Mouse (Mus musculus) kidney, embryonic 15.5 days (tissue): ENCODE data around the gene Map3k6. TPM values are rescaled to one million over a fixed set of nuclear protein-coding genes. Genes with fewer than 3 reads are reported as not detected.

Experiments used
- ATAC-seq: fragments of 200-750 bp; cut with Nextera tagmentation; replicated peaks from 2 replicates; pipeline ENCODE4 v1.8.0; 2017; ENCODE audit warnings: moderate TSS enrichment; ENCODE audit not compliant: low FRiP score
- H3K27ac ChIP-seq: fragments of 300-500 bp; sonication (generic); 2 replicates; pipeline ENCODE4 v1.5.1; 2015; ENCODE audit warnings: mild to moderate bottlenecking, inconsistent platforms
- H3K27me3 ChIP-seq: fragments of 300-500 bp; sonication (generic); 2 replicates; pipeline ENCODE4 v1.6.1; 2015; ENCODE audit warnings: inconsistent platforms
- H3K36me3 ChIP-seq: fragments of 300-500 bp; sonication (generic); 2 replicates; pipeline ENCODE4 v1.6.1; 2015; ENCODE audit warnings: inconsistent platforms
- H3K4me1 ChIP-seq: fragments of 300-500 bp; sonication (generic); 2 replicates; pipeline ENCODE4 v1.6.1; 2015; ENCODE audit warnings: inconsistent platforms
- H3K4me2 ChIP-seq: fragments of 300-500 bp; sonication (generic); 2 replicates; pipeline ENCODE4 v1.6.1; 2015; ENCODE audit warnings: moderate library complexity, mild to moderate bottlenecking, inconsistent platforms
- H3K4me3 ChIP-seq: fragments of 300-500 bp; sonication (generic); replicated peaks from 2 replicates; pipeline ENCODE4 v1.5.1; 2015; ENCODE audit warnings: mild to moderate bottlenecking, inconsistent platforms
- H3K9ac ChIP-seq: fragments of 300-500 bp; sonication (generic); 2 replicates; pipeline ENCODE4 v1.6.1; 2015; ENCODE audit warnings: mild to moderate bottlenecking, inconsistent platforms
- H3K9me3 ChIP-seq: fragments of 300-500 bp; sonication (generic); replicated peaks from 2 replicates; pipeline ENCODE4 v1.6.1; 2016; ENCODE audit warnings: inconsistent platforms
- WGBS: fragments of 180-500 bp; shearing (Covaris S2); methylation state at CpG from one replicate; pipeline ENCODE4 v1.1.7; 2015; ENCODE audit warnings: mixed read lengths; 5-methylcytosine and 5-hydroxymethylcytosine counted together
- polyA plus RNA-seq: library from polyadenylated mRNA; unstranded; fragments of >200 nt; fragmentation: Nextera tagmentation; extraction: Ambion mirVana; gene quantifications from 2 replicates; pipeline ENCODE4 v1.2.1, GENCODE M21; 2015

The Map3k6 gene
- polyA plus RNA-seq, 1 experiment from 2014 or later = 4.0 TPM

DNA sequence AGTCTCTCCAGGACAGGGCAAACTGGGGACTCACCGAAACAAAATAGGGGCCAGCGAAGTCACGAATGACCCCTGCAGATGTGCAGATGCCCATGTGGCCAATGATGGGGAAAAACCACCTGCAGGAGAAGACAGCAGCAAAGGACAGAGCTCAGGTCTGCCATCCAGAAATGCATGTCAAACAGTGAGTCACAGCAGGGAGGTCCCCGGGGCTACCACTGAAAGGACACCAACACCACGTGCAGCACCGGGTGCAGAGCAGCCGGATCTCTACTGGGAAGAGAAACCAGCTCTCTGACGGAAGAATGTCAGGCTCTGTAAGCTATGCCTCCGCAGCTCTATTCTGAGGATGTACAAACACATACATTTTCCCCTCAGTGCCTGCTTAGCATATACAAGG lies 30.3 kb downstream of the Map3k6 start:
- H3K36me3 ChIP-seq = peaks cover 63% of the 10 kb centered on the region
- H3K4me2 ChIP-seq = no peak overlapping the region
- no peak overlapping the region for H3K9ac ChIP-seq
- no peak overlapping the region for H3K27ac ChIP-seq
- no peak overlapping the region for H3K4me3 ChIP-seq
- 92% methylated on average over 9 of the region's 9 CpGs for WGBS
- H3K9me3 ChIP-seq = no peaks in the 10 kb centered on the region
- H3K4me1 ChIP-seq = peaks cover 8% of the 10 kb centered on the region
- no peak for ATAC-seq
- H3K27me3 ChIP-seq = no peaks in the 10 kb centered on the region

GRCm38 (mm10) chr4:133277104-133278026 lies 36.7 kb downstream of the Map3k6 start, which contains the start of gene Tmem222:
Gene Tmem222, minus strand, starts transcription at chr4:133277792.
- peak within 1 kb of the TSS; percentile 77 for H3K4me2 ChIP-seq
- no peaks in the 10 kb centered on the region for H3K27me3 ChIP-seq
- peak within 1 kb of the TSS; percentile 75 for H3K9ac ChIP-seq
- H3K27ac ChIP-seq = peak within 1 kb of the TSS; percentile 94
- peaks cover 12% of the 10 kb centered on the region; the same call in 1 of the 2 replicates for H3K36me3 ChIP-seq
- H3K4me1 ChIP-seq = peaks cover 31% of the 10 kb centered on the region
- peak within 1 kb of the TSS; percentile 88 for H3K4me3 ChIP-seq
- no peaks in the 10 kb centered on the region for H3K9me3 ChIP-seq
- under 1% methylated on average over 73 of the region's 73 CpGs for WGBS
- ATAC-seq = peak; percentile 92

- H3K4me3 ChIP-seq = peak overlapping the region; percentile 88
- no peak for ATAC-seq
- H3K27me3 ChIP-seq = no peaks in the 10 kb centered on the region
- 26% methylated on average over 6 of the region's 6 CpGs for WGBS
- peaks cover 38% of the 10 kb centered on the region for H3K4me1 ChIP-seq
- peak overlapping the region; percentile 94 for H3K27ac ChIP-seq
- H3K36me3 ChIP-seq = peaks cover 12% of the 10 kb centered on the region; the same call in 1 of the 2 replicates
- H3K9ac ChIP-seq = peak overlapping the region; percentile 75
- H3K4me2 ChIP-seq = peak overlapping the region; percentile 77
- H3K9me3 ChIP-seq = no peaks in the 10 kb centered on the region
These were observed 37.4 kb downstream of the Map3k6 start for GRCm38 (mm10) chr4:133278067-133278466.

DNA sequence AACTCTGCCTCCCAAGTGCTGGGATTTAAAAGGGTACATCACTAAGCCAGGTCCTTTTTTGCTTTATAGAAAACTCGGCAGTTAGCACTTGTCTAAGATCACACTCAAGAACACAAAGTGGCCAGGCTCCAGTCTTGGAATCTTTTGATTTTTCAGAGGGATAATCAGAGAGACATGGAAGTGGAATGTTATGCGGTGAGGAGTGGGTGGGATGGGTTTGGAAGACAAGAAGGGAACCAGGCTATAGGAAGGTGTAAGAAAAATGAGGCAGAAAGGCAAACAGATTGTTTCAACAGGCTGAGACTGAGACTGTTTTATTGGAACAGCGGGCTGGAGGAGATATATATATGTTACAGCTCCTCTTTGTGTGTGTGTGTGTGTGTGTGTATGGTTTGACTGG lies 37.9 kb downstream of the Map3k6 start:
- Histone ChIP-seq H3K9me3 (no peaks in the 10 kb centered on the region), H3K4me3 (peak overlapping the region; percentile 88), H3K4me1 (peaks cover 38% of the 10 kb centered on the region), H3K4me2 (peak overlapping the region; percentile 77), H3K27me3 (no peaks in the 10 kb centered on the region), H3K27ac (peak overlapping the region; percentile 94), H3K9ac (no peak overlapping the region), H3K36me3 (peaks cover 12% of the 10 kb centered on the region; the same call in 1 of the 2 replicates)
- WGBS = 86% methylated on average over 3 of the region's 3 CpGs
- ATAC-seq = no peak

- Histone ChIP-seq H3K36me3 (no peaks in the 10 kb centered on the region), H3K4me3 (no peak overlapping the region), H3K27me3 (no peaks in the 10 kb centered on the region), H3K4me2 (no peak overlapping the region), H3K27ac (peak overlapping the region; percentile 62), H3K9ac (no peak overlapping the region), H3K4me1 (peaks cover 31% of the 10 kb centered on the region), H3K9me3 (no peaks in the 10 kb centered on the region)
- 32% methylated on average over 7 of the region's 7 CpGs for WGBS
- ATAC-seq = no peak
These were observed 40.9 kb downstream of the Map3k6 start for GRCm38 (mm10) chr4:133281513-133281912.

DNA sequence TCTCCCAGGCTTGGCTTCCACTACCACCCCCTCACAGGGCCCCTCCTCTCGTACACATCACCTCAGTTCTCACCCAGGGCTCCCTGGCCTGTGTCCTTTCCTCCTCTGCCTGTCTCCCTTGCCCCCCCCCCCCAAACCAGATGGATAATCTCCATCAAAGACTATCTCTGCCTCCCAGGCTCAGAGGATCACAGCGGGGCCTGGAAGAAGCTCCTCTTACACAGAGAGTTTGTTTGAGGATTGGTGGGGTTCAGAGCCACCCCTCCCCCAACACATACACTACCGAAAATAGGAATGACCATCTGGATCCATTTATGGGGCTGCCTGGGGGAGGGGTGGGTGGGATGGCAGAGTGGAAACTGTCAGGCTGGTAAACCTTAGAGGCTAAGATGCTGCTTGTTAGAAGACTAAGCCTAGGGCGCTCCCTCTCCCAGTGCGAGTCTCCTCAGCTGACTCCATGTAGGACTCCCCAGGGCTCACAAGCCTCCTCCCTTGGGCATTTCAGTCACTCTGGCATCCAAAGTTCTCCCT lies 41.4 kb downstream of the Map3k6 start:
- no peak overlapping the region for H3K4me3 ChIP-seq
- peaks cover 27% of the 10 kb centered on the region for H3K4me1 ChIP-seq
- no peak overlapping the region for H3K9ac ChIP-seq
- peak overlapping the region; percentile 27; the same call in 1 of the 2 replicates for H3K4me2 ChIP-seq
- peak overlapping the region; percentile 62 for H3K27ac ChIP-seq
- H3K36me3 ChIP-seq = no peaks in the 10 kb centered on the region
- 19% methylated on average over 5 of the region's 5 CpGs for WGBS
- 0 out of 2 replicates have a peak, but pooled peaks have one; percentile 10 for ATAC-seq
- H3K9me3 ChIP-seq = no peaks in the 10 kb centered on the region
- H3K27me3 ChIP-seq = no peaks in the 10 kb centered on the region

GRCm38 (mm10) chr4:133282656-133283055 lies 42.0 kb downstream of the Map3k6 start:
- Histone ChIP-seq H3K4me3 (no peak overlapping the region), H3K9me3 (no peaks in the 10 kb centered on the region), H3K4me1 (peaks cover 27% of the 10 kb centered on the region), H3K4me2 (no peak overlapping the region), H3K27me3 (no peaks in the 10 kb centered on the region), H3K9ac (no peak overlapping the region), H3K27ac (peak overlapping the region; percentile 62), H3K36me3 (no peaks in the 10 kb centered on the region)
- 18% methylated on average over 4 of the region's 4 CpGs for WGBS
- ATAC-seq = no peak

GRCm38 (mm10) chr4:133285299-133285698 lies 44.7 kb downstream of the Map3k6 start:
- no peak for ATAC-seq
- WGBS = 79% methylated on average over 3 of the region's 3 CpGs

DNA sequence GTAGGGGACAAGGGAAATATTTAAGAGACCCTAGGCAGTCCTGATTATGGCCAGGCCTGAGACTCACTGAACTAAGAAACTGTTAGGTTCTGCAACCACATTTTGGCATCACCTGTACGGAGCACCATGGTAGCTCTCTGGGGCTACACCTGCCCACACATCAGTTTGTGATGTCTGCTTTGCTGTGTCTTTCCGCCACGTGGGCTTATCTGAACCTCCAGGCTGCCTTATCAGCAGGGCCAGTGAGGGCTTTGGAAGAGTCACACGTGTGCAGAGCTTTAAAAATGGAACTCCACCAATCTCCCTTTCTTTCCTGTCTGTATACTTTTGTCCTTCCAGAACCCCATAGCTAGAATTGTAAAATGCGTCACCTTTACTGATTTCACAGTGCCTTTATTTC lies 45.3 kb downstream of the Map3k6 start:
- Histone ChIP-seq H3K27me3 (no peaks in the 10 kb centered on the region), H3K9ac (no peak overlapping the region), H3K9me3 (no peaks in the 10 kb centered on the region), H3K4me1 (peaks cover 21% of the 10 kb centered on the region), H3K4me3 (no peak overlapping the region), H3K4me2 (no peak overlapping the region), H3K36me3 (no peaks in the 10 kb centered on the region), H3K27ac (no peak overlapping the region)
- no peak for ATAC-seq
- 81% methylated on average over 5 of the region's 5 CpGs for WGBS

More at GRCm38 (mm10) chr4:133285299-133285698, 44.7 kb downstream of the Map3k6 start:
- Histone ChIP-seq H3K27me3 (no peaks in the 10 kb centered on the region), H3K4me3 (no peak overlapping the region), H3K4me1 (peaks cover 21% of the 10 kb centered on the region), H3K4me2 (no peak overlapping the region), H3K9me3 (no peaks in the 10 kb centered on the region), H3K27ac (no peak overlapping the region), H3K9ac (no peak overlapping the region), H3K36me3 (no peaks in the 10 kb centered on the region)

DNA sequence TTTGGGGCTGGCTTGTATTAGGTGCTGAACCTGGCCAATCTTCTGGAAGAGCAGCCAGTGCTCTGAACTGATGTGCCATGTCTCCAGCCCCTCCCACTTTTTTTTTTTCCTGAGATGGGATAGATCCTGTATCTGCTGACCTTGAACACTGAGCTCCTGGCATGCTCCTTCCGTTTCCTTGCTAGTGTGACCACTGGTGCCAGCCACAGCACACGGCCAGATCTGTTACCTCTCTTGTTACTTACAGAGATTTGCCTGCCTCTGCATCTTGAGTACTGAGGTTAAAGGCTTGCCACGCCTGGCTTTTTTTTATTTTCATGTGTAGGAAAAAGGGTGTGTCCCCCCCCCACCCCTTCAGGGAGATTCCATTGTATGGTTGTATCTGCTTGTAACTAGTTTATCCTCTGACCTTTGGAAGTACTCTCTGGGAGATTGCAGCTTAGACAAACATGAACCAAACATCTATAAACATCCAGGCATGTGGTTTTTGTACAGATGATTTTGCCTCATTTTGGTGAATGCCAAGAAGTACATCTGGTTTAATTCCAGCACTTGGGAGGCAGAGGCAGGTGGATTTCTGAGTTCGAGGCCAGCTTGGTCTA lies 46.0 kb downstream of the Map3k6 start:
- H3K27me3 ChIP-seq = no peaks in the 10 kb centered on the region
- H3K27ac ChIP-seq = no peak overlapping the region
- no peak for ATAC-seq
- WGBS = 80% methylated on average over 4 of the region's 4 CpGs
- no peak overlapping the region for H3K4me2 ChIP-seq
- no peaks in the 10 kb centered on the region for H3K9me3 ChIP-seq
- no peak overlapping the region for H3K4me3 ChIP-seq
- no peak overlapping the region for H3K9ac ChIP-seq
- no peaks in the 10 kb centered on the region; the same call in 1 of the 2 replicates for H3K36me3 ChIP-seq
- peaks cover 20% of the 10 kb centered on the region for H3K4me1 ChIP-seq

- no peak for ATAC-seq
- WGBS = 98% methylated on average over 1 of the region's 1 CpGs
- no peaks in the 10 kb centered on the region for H3K9me3 ChIP-seq
These were observed 50.6 kb downstream of the Map3k6 start for GRCm38 (mm10) chr4:133291255-133291654.

GRCm38 (mm10) chr4:133292405-133292804 lies 51.8 kb downstream of the Map3k6 start:
- WGBS = 75% methylated on average over 4 of the region's 4 CpGs

More at GRCm38 (mm10) chr4:133291255-133291654, 50.6 kb downstream of the Map3k6 start:
- no peak overlapping the region for H3K4me2 ChIP-seq
- peaks cover 21% of the 10 kb centered on the region for H3K36me3 ChIP-seq
- H3K4me1 ChIP-seq = peaks cover 27% of the 10 kb centered on the region
- H3K27me3 ChIP-seq = 0 out of 2 replicates have a peak, but pooled peaks cover 3% of the 10 kb centered on the region
- no peak overlapping the region for H3K4me3 ChIP-seq
- H3K27ac ChIP-seq = no peak overlapping the region
- H3K9ac ChIP-seq = no peak overlapping the region

More at GRCm38 (mm10) chr4:133292405-133292804, 51.8 kb downstream of the Map3k6 start:
- ATAC-seq = no peak; the same call in 1 of the 2 replicates
- Histone ChIP-seq H3K4me2 (no peak overlapping the region; the same call in 1 of the 2 replicates), H3K9me3 (no peaks in the 10 kb centered on the region), H3K27ac (peak overlapping the region; percentile 91), H3K27me3 (0 out of 2 replicates have a peak, but pooled peaks cover 3% of the 10 kb centered on the region), H3K4me3 (no peak overlapping the region), H3K36me3 (peaks cover 21% of the 10 kb centered on the region), H3K4me1 (peaks cover 29% of the 10 kb centered on the region), H3K9ac (no peak overlapping the region)
